20 mouse cellular contexts compared by ENCODE assay signal in genomic region chr2:26787312-26787711, GRCm38 (mm10).
DNase-seq lines count a peak whose midpoint lies in the region; ATAC-seq and TF ChIP-seq lines count a peak whose summit lies in the region.
"Had no signal": no experiment of that assay in that cellular context is flagged by ENCODE, and none has a peak within 500 bp of the region (broad histone marks: within the 10 kb centered on the region; RNA-seq: fewer than 3 reads in every experiment).

No protein-coding gene starts in this region.

- no peak for TF ChIP-seq POLR2A in CH12.LX (IDR thresholded peaks at IDR 0.05; ENCODE audit: low read depth, low read length)
- TF ChIP-seq POLR2A in MEL (IDR thresholded peaks at IDR 0.05; ENCODE audit: control insufficient read depth in 1 of 2, insufficient read depth in 1 of 2, low read depth in 1 of 2, low read length in 2 of 2, poor library complexity in 1 of 2), result no peak

- H3K27me3 ChIP-seq in CH12.LX (replicated peaks) (peaks cover 5% of the 10 kb centered on the region), MEL (ENCODE audit: control insufficient read depth in 1 of 2, insufficient read depth in 2 of 2, low read length in 2 of 2) (peaks cover 4 to 5% of the 10 kb centered on the region in 2 experiments)
- H3K27me3 ChIP-seq in forebrain, embryonic 11.5 days (ENCODE audit: control insufficient read depth, insufficient read depth, low read length), result no peaks in the 10 kb centered on the region

- dilution Hi-C loops in CH12.LX (cut with MboI; ENCODE audit: extremely low pct_ligation_motif_present, extremely low pct_unique_long_range_greater_than_20kb, low sequenced_read_pairs), result no loop called here

- no peak for TF ChIP-seq EP300 in CH12.LX (IDR thresholded peaks at IDR 0.05; ENCODE audit: low read length)
- TF ChIP-seq EP300 in MEL (IDR thresholded peaks at IDR 0.05; ENCODE audit: low read depth in 1 of 2, low read length in 2 of 2), result no peak

- H3K36me3 ChIP-seq in CH12.LX (replicated peaks in 1 of 2; ENCODE audit: control insufficient read depth in 1 of 2, insufficient read depth in 1 of 2, low read length in 1 of 2), result no peaks in the 10 kb centered on the region
- H3K36me3 ChIP-seq in MEL (ENCODE audit: control insufficient read depth in 1 of 2, insufficient read depth in 2 of 2, low read length in 2 of 2), result no peaks in the 10 kb centered on the region
- no peaks in the 10 kb centered on the region for H3K36me3 ChIP-seq in forebrain, embryonic 11.5 days (ENCODE audit: control insufficient read depth, insufficient read depth, low read length)
- H3K36me3 ChIP-seq: G1E had no signal

- no peak for TF ChIP-seq CTCF in CH12.LX (conservative IDR thresholded peaks at IDR 0.05 in 1 of 2, IDR thresholded peaks at IDR 0.05 in 1 of 2; ENCODE audit: low read depth in 2 of 2, low read length in 2 of 2)
- TF ChIP-seq CTCF in MEL (IDR thresholded peaks at IDR 0.05 in 2 of 3, conservative IDR thresholded peaks at IDR 0.05 in 1 of 3; ENCODE audit: control insufficient read depth in 1 of 3, insufficient read depth in 1 of 3, low read depth in 2 of 3, low read length in 3 of 3, poor library complexity in 1 of 3, severe bottlenecking in 1 of 3), result no peak

- H3K4me1 ChIP-seq in CH12.LX (ENCODE audit: control insufficient read depth in 1 of 2, insufficient read depth in 2 of 2) (peaks cover 2 to 14% of the 10 kb centered on the region in 2 experiments; a peak in 3 of 4 replicates), MEL (ENCODE audit: control insufficient read depth in 1 of 2, insufficient read depth in 2 of 2, low read length in 2 of 2) (no peaks in the 10 kb centered on the region)
- H3K4me1 ChIP-seq in forebrain, embryonic 11.5 days (replicated peaks; ENCODE audit: control insufficient read depth, insufficient read depth, low read length), result no peaks in the 10 kb centered on the region

- TF ChIP-seq RAD21 in CH12.LX (IDR thresholded peaks at IDR 0.05; ENCODE audit: low read depth, low read length) (no peak), MEL (IDR thresholded peaks at IDR 0.05; ENCODE audit: low read depth, low read length) (no peak)

- no peak overlapping the region for H3K4me2 ChIP-seq in CH12.LX (ENCODE audit: insufficient read depth, low read depth, poor library complexity, severe bottlenecking)
- no peak overlapping the region for H3K4me2 ChIP-seq in forebrain, embryonic 11.5 days (ENCODE audit: low read depth, low read length, severe bottlenecking)

- no peak for DNase-seq in CH12.LX (ENCODE audit: extremely low read depth)
- no peak for DNase-seq in MEL (ENCODE audit: low read depth, low spot score)
- DNase-seq in kidney, postnatal 10 days, result no peak
- no peak for DNase-seq in forebrain, embryonic 11.5 days (ENCODE audit: low spot score)
- DNase-seq: adrenal gland, adult 2 months; adrenal gland, adult 8-10 months; adrenal gland, postnatal 10 days; adrenal gland, postnatal 14 days; adrenal gland, postnatal 25 days; adrenal gland, postnatal 36 days; B cell, adult 2 months; cerebellum, adult 11 months; cerebellum, adult 11-12 months; cerebellum, adult 18-20 months; cerebellum, adult 2 months; cerebellum, adult 8-10 months had no signal

- H3K9me3 ChIP-seq in CH12.LX (replicated peaks; ENCODE audit: low read length), result no peaks in the 10 kb centered on the region
- no peaks in the 10 kb centered on the region for H3K9me3 ChIP-seq in MEL (replicated peaks; ENCODE audit: insufficient read depth, low read length)
- no peaks in the 10 kb centered on the region for H3K9me3 ChIP-seq in forebrain, embryonic 11.5 days (ENCODE audit: control insufficient read depth, low read length)
- H3K9me3 ChIP-seq: G1E had no signal

- ATAC-seq in forebrain, embryonic 11.5 days (replicated peaks; ENCODE audit: low FRiP score), result no peak
- ATAC-seq: activated CD4-positive, CD25-positive, alpha-beta regulatory T cell, adult 4 months; CD4-positive, CD25-positive, alpha-beta regulatory T cell, adult 4 months; Patski had no signal

- in situ Hi-C loops in CH12.LX (cut with MboI; ENCODE audit: low pct_ligation_motif_present, low pct_unique_long_range_greater_than_20kb, low sequenced_read_pairs), result no loop called here

- no peak overlapping the region for H3K4me3 ChIP-seq in CH12.LX (replicated peaks in 1 of 3; ENCODE audit: low read depth in 2 of 3, low read length in 2 of 3, poor library complexity in 1 of 3)
- H3K4me3 ChIP-seq in MEL (ENCODE audit: control insufficient read depth in 1 of 2, insufficient read depth in 1 of 2, low read depth in 2 of 2, low read length in 2 of 2), result no peak overlapping the region
- no peak overlapping the region for H3K4me3 ChIP-seq in forebrain, embryonic 11.5 days (ENCODE audit: low read depth, low read length)

- H3K79me2 ChIP-seq in CH12.LX (replicated peaks; ENCODE audit: control insufficient read depth, extremely low read depth, insufficient read depth, poor library complexity, severe bottlenecking), result no peaks in the 10 kb centered on the region
- no peaks in the 10 kb centered on the region for H3K79me2 ChIP-seq in MEL (ENCODE audit: control insufficient read depth, insufficient read depth, low read length, poor library complexity)

- H3K9ac ChIP-seq in CH12.LX (ENCODE audit: insufficient read depth, low read depth) (no peak overlapping the region), MEL (ENCODE audit: control insufficient read depth, low read depth, low read length, poor library complexity, severe bottlenecking) (no peak overlapping the region)
- H3K9ac ChIP-seq in forebrain, embryonic 11.5 days (ENCODE audit: low read length), result no peak overlapping the region

- H3K27ac ChIP-seq in CH12.LX (ENCODE audit: insufficient read depth, low read depth), result no peak overlapping the region
- no peak overlapping the region for H3K27ac ChIP-seq in MEL (ENCODE audit: control insufficient read depth, low read depth, low read length)
- no peak overlapping the region for H3K27ac ChIP-seq in forebrain, embryonic 11.5 days (ENCODE audit: low read depth, low read length)

TF ChIP-seq in CH12.LX, 34 proteins besides CTCF, POLR2A, EP300 and RAD21:
- TF ChIP-seq ZMIZ1 (IDR thresholded peaks at IDR 0.05; ENCODE audit: low read depth, low read length), result no peak
- no peak for TF ChIP-seq TCF12 (IDR thresholded peaks at IDR 0.05; ENCODE audit: low read depth, low read length)
- no peak for TF ChIP-seq CHD2 (IDR thresholded peaks at IDR 0.05; ENCODE audit: low read length)
- peak; percentile 65 for TF ChIP-seq ZNF384 (IDR thresholded peaks at IDR 0.05; ENCODE audit: low read depth, low read length)
- no peak for TF ChIP-seq MYC (IDR thresholded peaks at IDR 0.05; ENCODE audit: low read depth, low read length)
- no peak for TF ChIP-seq ELF1 (IDR thresholded peaks at IDR 0.05; ENCODE audit: low read depth, low read length)
- no peak for TF ChIP-seq HCFC1 (IDR thresholded peaks at IDR 0.05; ENCODE audit: low read depth, low read length)
- TF ChIP-seq TBP (conservative IDR thresholded peaks at IDR 0.05; ENCODE audit: low read depth, low read length), result no peak

TF ChIP-seq in MEL, 35 proteins besides CTCF, POLR2A, EP300 and RAD21:
- TF ChIP-seq ZNF384 (IDR thresholded peaks at IDR 0.05; ENCODE audit: low read depth, low read length) (peak; percentile 59), MAZ (IDR thresholded peaks at IDR 0.05; ENCODE audit: low read depth, low read length) (no peak)

Comparison
In these comparisons a context has a peak if more than half of its experiments do, and no peak if none do; other contexts are left out.
1. Of the 35 proteins assayed by ChIP-seq in both MEL and CH12.LX: peak only in MEL: none; only in CH12.LX: none; in both: ZNF384; in neither: 34.